Mouse (Mus musculus): Measurements from ENCODE around the gene Pde1c. TPM values are rescaled to one million over a fixed set of nuclear protein-coding genes. Genes with fewer than 3 reads are reported as not detected.
"Not testable (repeated sequence)": the region's sequence is repeated elsewhere in the genome, so short reads cannot be mapped to it uniquely, and the experiment has no call there.

Gene Pde1c
- 3.2 and 3.5 TPM in 2 replicates for polyA plus RNA-seq (2015; fragmentation: Nextera tagmentation; extraction: Ambion mirVana)

GRCm38 (mm10) chr6:56568470-56569372 is at the start of gene Pde1c:
TSS of gene Pde1c (minus strand) at chr6:56569103.
- ATAC-seq (ENCODE audit: low FRiP score, low read depth), result peak; percentile 65; the same call in 1 of the 2 replicates
- Histone ChIP-seq H3K4me3 (peak within 1 kb of the TSS; percentile 73), H3K9me3 (no peaks in the 10 kb centered on the region), H3K27ac (no peak within 1 kb of the TSS), H3K27me3 (peaks cover 9% of the 10 kb centered on the region), H3K4me2 (replicated peaks) (peak within 1 kb of the TSS; percentile 96), H3K4me1 (no peaks in the 10 kb centered on the region), H3K9ac (peak within 1 kb of the TSS; percentile 75), H3K36me3 (no peaks in the 10 kb centered on the region)
- under 1% methylated on average over 46 of the region's 48 CpGs for WGBS

GRCm38 (mm10) chr6:56616982-56617613 is 48.2 kb upstream of the Pde1c start:
- WGBS, result 18% methylated on average over 7 of the region's 7 CpGs
- H3K27me3 ChIP-seq, result no peaks in the 10 kb centered on the region
- no peak overlapping the region for H3K9ac ChIP-seq
- ATAC-seq (ENCODE audit: low FRiP score, low read depth), result peak; percentile 92
- H3K4me1 ChIP-seq, result peaks cover 19% of the 10 kb centered on the region
- H3K27ac ChIP-seq, result peak overlapping the region; percentile 72; the same call in 1 of the 2 replicates
- H3K36me3 ChIP-seq, result no peaks in the 10 kb centered on the region
- peak overlapping the region; percentile 14 for H3K4me2 ChIP-seq (replicated peaks)
- no peaks in the 10 kb centered on the region for H3K9me3 ChIP-seq
- H3K4me3 ChIP-seq, result no peak overlapping the region

GRCm38 (mm10) chr6:56616228-56616981 is 47.5 kb upstream of the Pde1c start:
- H3K27ac ChIP-seq, result peak overlapping the region; percentile 72; the same call in 1 of the 2 replicates
- H3K9ac ChIP-seq, result no peak overlapping the region
- H3K4me2 ChIP-seq (replicated peaks), result peak overlapping the region; percentile 14; the same call in 1 of the 2 replicates
- no peaks in the 10 kb centered on the region for H3K27me3 ChIP-seq
- 66% methylated on average over 10 of the region's 10 CpGs for WGBS
- peaks cover 19% of the 10 kb centered on the region for H3K4me1 ChIP-seq
- peak; percentile 29; the same call in 1 of the 2 replicates for ATAC-seq (ENCODE audit: low FRiP score, low read depth)
- H3K9me3 ChIP-seq, result no peaks in the 10 kb centered on the region
- H3K36me3 ChIP-seq, result no peaks in the 10 kb centered on the region
- no peak overlapping the region for H3K4me3 ChIP-seq

DNA sequence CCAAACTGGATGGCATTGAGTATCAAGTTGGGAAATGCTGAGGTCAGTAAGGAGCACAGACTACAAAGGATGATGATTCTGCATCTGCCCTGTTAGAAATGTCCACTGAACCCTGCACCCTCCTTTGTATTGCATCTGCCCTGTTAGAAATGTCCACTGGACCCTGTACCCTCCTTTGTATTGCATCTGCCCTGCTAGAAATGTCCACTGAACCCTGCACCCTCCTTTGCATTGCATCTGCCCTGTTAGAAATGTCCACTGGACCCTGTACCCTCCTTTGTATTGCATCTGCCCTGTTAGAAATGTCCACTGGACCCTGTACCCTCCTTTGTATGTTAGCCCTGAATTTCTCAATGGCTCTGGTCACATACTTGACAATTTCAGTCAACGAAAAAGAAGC is 40.6 kb upstream of the Pde1c start:
- not testable (repeated sequence) for H3K9ac ChIP-seq; H3K4me1 ChIP-seq; ATAC-seq (ENCODE audit: low FRiP score, low read depth); H3K27ac ChIP-seq; H3K9me3 ChIP-seq; H3K4me2 ChIP-seq (replicated peaks); H3K4me3 ChIP-seq; H3K27me3 ChIP-seq; H3K36me3 ChIP-seq
- WGBS, result 63% methylated on average over 1 of the region's 1 CpGs

DNA sequence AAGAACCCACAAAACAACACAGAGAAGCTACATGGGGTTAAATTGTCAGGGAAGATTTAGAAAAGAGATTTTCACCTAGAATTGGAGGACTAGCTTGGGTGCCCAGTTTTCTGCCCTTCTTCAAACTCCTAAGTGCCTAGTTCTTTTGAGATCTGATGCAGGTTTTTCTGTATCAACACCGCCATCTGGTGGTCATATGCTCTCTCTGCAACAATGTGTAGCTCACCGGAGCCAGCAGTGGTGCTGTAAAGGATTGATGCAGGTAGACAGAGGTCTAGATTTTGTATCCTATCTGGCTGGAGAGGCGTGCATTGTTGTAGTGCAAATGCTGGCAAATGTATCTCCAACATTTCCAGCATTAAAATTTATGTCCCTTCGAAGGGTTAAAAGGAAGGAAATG is 39.4 kb upstream of the Pde1c start:
- Histone ChIP-seq H3K27ac (no peak overlapping the region), H3K9ac (no peak overlapping the region), H3K9me3 (no peaks in the 10 kb centered on the region), H3K27me3 (peaks cover 3% of the 10 kb centered on the region; the same call in 1 of the 2 replicates), H3K4me3 (no peak overlapping the region), H3K36me3 (no peaks in the 10 kb centered on the region), H3K4me2 (replicated peaks) (no peak overlapping the region), H3K4me1 (no peaks in the 10 kb centered on the region)
- 7% methylated on average over 4 of the region's 4 CpGs for WGBS
- peak; percentile 32; the same call in 1 of the 2 replicates for ATAC-seq (ENCODE audit: low FRiP score, low read depth)

GRCm38 (mm10) chr6:56579568-56579967 is 10.7 kb upstream of the Pde1c start:
- ATAC-seq (ENCODE audit: low FRiP score, low read depth), result no peak
- no peak overlapping the region for H3K9ac ChIP-seq

GRCm38 (mm10) chr6:56560891-56561290 is 8.0 kb downstream of the Pde1c start:
- Histone ChIP-seq H3K4me1 (peaks cover 4% of the 10 kb centered on the region; the same call in 1 of the 2 replicates), H3K9me3 (no peaks in the 10 kb centered on the region), H3K27ac (no peak overlapping the region), H3K4me2 (replicated peaks) (no peak overlapping the region), H3K36me3 (no peaks in the 10 kb centered on the region), H3K27me3 (no peaks in the 10 kb centered on the region), H3K9ac (no peak overlapping the region), H3K4me3 (no peak overlapping the region)
- ATAC-seq (ENCODE audit: low FRiP score, low read depth), result no peak
- WGBS, result 84% methylated on average over 2 of the region's 2 CpGs

More at GRCm38 (mm10) chr6:56579568-56579967, 10.7 kb upstream of the Pde1c start:
- no peaks in the 10 kb centered on the region for H3K4me1 ChIP-seq
- H3K27me3 ChIP-seq, result no peaks in the 10 kb centered on the region
- no peaks in the 10 kb centered on the region for H3K36me3 ChIP-seq
- no peak overlapping the region for H3K27ac ChIP-seq
- 68% methylated on average over 1 of the region's 1 CpGs for WGBS
- no peaks in the 10 kb centered on the region for H3K9me3 ChIP-seq
- no peak overlapping the region for H3K4me3 ChIP-seq
- no peak overlapping the region for H3K4me2 ChIP-seq (replicated peaks)

DNA sequence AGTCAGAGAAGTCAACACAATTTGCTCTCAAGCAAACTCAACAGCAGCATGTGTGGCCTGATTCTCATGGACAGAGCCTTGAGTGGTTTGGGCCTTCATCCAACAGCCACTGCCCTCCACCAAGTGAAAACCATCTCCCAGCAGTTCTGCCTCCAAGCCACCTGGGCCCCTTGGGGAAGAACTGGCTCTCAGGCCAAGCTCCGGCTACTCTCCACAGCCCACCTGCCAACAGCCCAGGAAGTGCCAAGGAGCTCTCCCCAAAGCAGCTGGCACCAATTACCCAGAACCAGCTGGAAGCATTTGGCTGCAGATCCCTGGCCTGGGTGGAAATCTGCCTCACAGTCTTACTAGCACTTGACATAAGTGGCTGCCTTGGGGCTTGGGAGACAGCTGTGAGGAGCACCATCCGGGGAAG is 8.4 kb downstream of the Pde1c start:
- Histone ChIP-seq H3K4me1 (peaks cover 4% of the 10 kb centered on the region; the same call in 1 of the 2 replicates), H3K4me3 (no peak overlapping the region), H3K27ac (no peak overlapping the region), H3K9ac (no peak overlapping the region), H3K4me2 (replicated peaks) (no peak overlapping the region), H3K36me3 (no peaks in the 10 kb centered on the region), H3K27me3 (no peaks in the 10 kb centered on the region), H3K9me3 (no peaks in the 10 kb centered on the region)
- 44% methylated on average over 2 of the region's 2 CpGs for WGBS
- ATAC-seq (ENCODE audit: low FRiP score, low read depth), result peak; percentile 19; the same call in 1 of the 2 replicates

DNA sequence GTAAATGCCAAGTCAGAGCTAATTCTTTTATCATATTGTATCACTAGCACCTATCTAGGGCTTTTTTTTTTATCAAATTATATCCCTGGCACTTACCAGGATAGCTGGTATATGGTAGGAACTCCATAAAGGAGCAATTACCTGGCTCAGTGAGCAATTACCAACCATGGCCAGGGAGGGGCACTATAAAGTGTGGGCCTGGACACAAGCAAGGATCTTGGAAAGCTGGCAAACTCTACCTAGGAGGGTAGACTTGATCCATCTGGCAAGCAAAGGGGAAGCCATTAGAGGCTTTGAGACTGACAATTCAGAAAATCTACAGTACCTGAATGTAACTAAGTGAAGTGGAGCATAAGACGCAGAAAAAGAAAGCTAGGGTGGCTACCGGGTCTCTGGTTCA is 10.2 kb downstream of the Pde1c start:
- Histone ChIP-seq H3K9ac (no peak overlapping the region), H3K27ac (no peak overlapping the region), H3K27me3 (no peaks in the 10 kb centered on the region), H3K36me3 (no peaks in the 10 kb centered on the region), H3K4me1 (peaks cover 4% of the 10 kb centered on the region; the same call in 1 of the 2 replicates), H3K4me3 (no peak overlapping the region), H3K4me2 (replicated peaks) (no peak overlapping the region), H3K9me3 (no peaks in the 10 kb centered on the region)
- ATAC-seq (ENCODE audit: low FRiP score, low read depth), result no peak
- WGBS, result 97% methylated on average over 2 of the region's 2 CpGs

- peaks cover 4% of the 10 kb centered on the region; the same call in 1 of the 2 replicates for H3K4me1 ChIP-seq
- no peak for ATAC-seq (ENCODE audit: low FRiP score, low read depth)
- no peak overlapping the region for H3K27ac ChIP-seq
- no peak overlapping the region for H3K4me2 ChIP-seq (replicated peaks)
- 72% methylated on average over 3 of the region's 3 CpGs for WGBS
- no peak overlapping the region for H3K9ac ChIP-seq
- H3K9me3 ChIP-seq, result no peaks in the 10 kb centered on the region
- H3K36me3 ChIP-seq, result no peaks in the 10 kb centered on the region
- H3K4me3 ChIP-seq, result no peak overlapping the region
- H3K27me3 ChIP-seq, result no peaks in the 10 kb centered on the region
Measured at GRCm38 (mm10) chr6:56555848-56556247, 13.1 kb downstream of the Pde1c start.

- H3K4me1 ChIP-seq, result no peaks in the 10 kb centered on the region
- no peak overlapping the region for H3K4me2 ChIP-seq (replicated peaks)
- H3K9ac ChIP-seq, result no peak overlapping the region
- no peaks in the 10 kb centered on the region for H3K36me3 ChIP-seq
- H3K27ac ChIP-seq, result no peak overlapping the region
- no peaks in the 10 kb centered on the region for H3K27me3 ChIP-seq
- no peaks in the 10 kb centered on the region for H3K9me3 ChIP-seq
- no peak for ATAC-seq (ENCODE audit: low FRiP score, low read depth)
- WGBS, result 59% methylated on average over 4 of the region's 4 CpGs
- H3K4me3 ChIP-seq, result no peak overlapping the region
Measured at GRCm38 (mm10) chr6:56555382-56555781, 13.5 kb downstream of the Pde1c start.
